ENCODE assay signal across 8 mouse cellular contexts in genomic region chr5:139483171-139483848, GRCm38 (mm10). TPM values are rescaled to one million over a fixed set of nuclear protein-coding genes. Genes with fewer than 3 reads are reported as not detected.
DNase-seq lines count a peak whose midpoint lies in the region; ATAC-seq lines count a peak whose summit lies in the region.

No protein-coding gene starts in this region.

- WGBS in hindbrain, embryonic 10.5 days, result 68% methylated on average over 14 of the region's 14 CpGs

- ATAC-seq in CD4-positive, CD25-positive, alpha-beta regulatory T cell, adult 4 months, result no peak

- peaks cover 41% of the 10 kb centered on the region for H3K36me3 ChIP-seq in hindbrain, embryonic 10.5 days

- DNase-seq in CD4-positive, CD25-positive, alpha-beta regulatory T cell, adult 2 months (ENCODE audit: low read depth, low spot score), result peak; percentile 48
- peak; percentile 13 to 39 for DNase-seq in CD8-positive naive resting alpha-beta T cell, adult 2 months (ENCODE audit: low read depth in 2 of 2, low spot score in 2 of 2)
- no peak for DNase-seq in hindbrain, embryonic 10.5 days (ENCODE audit: low spot score)
- peak; percentile 23 for DNase-seq in lung, postnatal 25 days (ENCODE audit: low spot score)
- no peak for DNase-seq in yolk sac, embryonic 10.5 days (ENCODE audit: low spot score)
- DNase-seq in cerebellum, postnatal 36 days, result no peak
- no peak for DNase-seq in gastrocnemius, postnatal 10 days

- H3K4me3 ChIP-seq in hindbrain, embryonic 10.5 days, result peak overlapping the region; percentile 77

- H3K27me3 ChIP-seq in hindbrain, embryonic 10.5 days (ENCODE audit: insufficient read depth, poor library complexity, severe bottlenecking), result no peaks in the 10 kb centered on the region

- H3K4me1 ChIP-seq in hindbrain, embryonic 10.5 days (replicated peaks), result peaks cover 19% of the 10 kb centered on the region

- peaks cover 16% of the 10 kb centered on the region; the same call in 1 of the 2 replicates for H3K9me3 ChIP-seq in hindbrain, embryonic 10.5 days

- 0 out of 2 replicates have a peak overlapping the region, but pooled peaks have one; percentile 87 for H3K27ac ChIP-seq in hindbrain, embryonic 10.5 days

RNA-seq across cellular contexts. Expression of gene Zfand2a, which starts 1.0 kb away (rescaled TPM):
- polyA plus RNA-seq in CD4-positive, CD25-positive, alpha-beta regulatory T cell, adult 4 months (2017; shearing (Covaris generic)), result 10 to 100 TPM; 10.2 to 10.6 TPM
- polyA plus RNA-seq in hindbrain, embryonic 10.5 days (2016; fragmentation: Nextera tagmentation; extraction: Ambion mirVana), result 9.7 and 13.2 TPM in 2 replicates
- total RNA-seq in gastrocnemius, postnatal 10 days (2021), result 10 to 100 TPM; 10.0 to 11.7 TPM

RNA-seq across cellular contexts. Expression of gene 3110082I17Rik, which starts 23.0 kb away (rescaled TPM):
- 1 to 10 TPM; 2.5 to 6.8 TPM for polyA plus RNA-seq in CD4-positive, CD25-positive, alpha-beta regulatory T cell, adult 4 months (2017; shearing (Covaris generic))
- 49.1 and 56.3 TPM in 2 replicates for polyA plus RNA-seq in hindbrain, embryonic 10.5 days (2016; fragmentation: Nextera tagmentation; extraction: Ambion mirVana)
- total RNA-seq in gastrocnemius, postnatal 10 days (2021), result 10 to 100 TPM; 11.8 to 12.2 TPM

RNA-seq across cellular contexts. Expression of gene Uncx, which starts 60.0 kb away (rescaled TPM):
- not detected for polyA plus RNA-seq in CD4-positive, CD25-positive, alpha-beta regulatory T cell, adult 4 months (2017; shearing (Covaris generic))
- 14.0 and 61.1 TPM in 2 replicates for polyA plus RNA-seq in hindbrain, embryonic 10.5 days (2016; fragmentation: Nextera tagmentation; extraction: Ambion mirVana)
- not detected for total RNA-seq in gastrocnemius, postnatal 10 days (2021)

Comparison
In these comparisons a context has a peak if more than half of its experiments do, and no peak if none do; other contexts are left out.
1. DNase-seq: peak in CD4-positive, CD25-positive, alpha-beta regulatory T cell, adult 2 months (single experiment), CD8-positive naive resting alpha-beta T cell, adult 2 months (2 of 2) and lung, postnatal 25 days (single experiment); none in hindbrain, embryonic 10.5 days (single experiment), yolk sac, embryonic 10.5 days (single experiment), cerebellum, postnatal 36 days (0 of 2) and gastrocnemius, postnatal 10 days (single experiment).
2. RNA of gene Uncx, which starts 60.0 kb away (polyA plus RNA-seq): 14.0 to 61.1 TPM in hindbrain, embryonic 10.5 days; not detected in CD4-positive, CD25-positive, alpha-beta regulatory T cell, adult 4 months; every median in the first group is over 10 times any median in the second.